8 mouse cellular contexts compared by ENCODE assay signal in genomic region chr13:51644829-51645789, GRCm38 (mm10). TPM values are rescaled to one million over a fixed set of nuclear protein-coding genes. Genes with fewer than 3 reads are reported as not detected.
A peak's percentile ranks its signal among the peaks of the same experiment; 100 is the strongest.
DNase-seq lines count a peak whose midpoint lies in the region; ATAC-seq and TF ChIP-seq lines count a peak whose summit lies in the region.

Gene Cks2, plus strand, starts transcription at chr13:51645232.

- TF ChIP-seq POLR2A in brain, embryonic 14.5 days (IDR thresholded peaks at IDR 0.05; ENCODE audit: borderline replicate concordance, extremely low read depth, insufficient read depth, insufficient read length, poor library complexity, severe bottlenecking), result peak; percentile 75; the same call in 1 of the 2 replicates
- peak; percentile 78; the same call in 1 of the 2 replicates for TF ChIP-seq POLR2A in liver, adult 2 months (IDR thresholded peaks at IDR 0.05; ENCODE audit: extremely low read depth, insufficient read depth, low read length)
- TF ChIP-seq POLR2A in myocyte (IDR thresholded peaks at IDR 0.05; ENCODE audit: insufficient read length, low read depth), result peak; percentile 72

- H3K79me3 ChIP-seq in C2C12 (ENCODE audit: low read depth), result peaks cover 46% of the 10 kb centered on the region

- H3K4me1 ChIP-seq in erythroblast, embryonic 14.5 days (ENCODE audit: control insufficient read depth), result peaks cover 46% of the 10 kb centered on the region
- peaks cover 16% of the 10 kb centered on the region for H3K4me1 ChIP-seq in heart, embryonic 11.5 days (ENCODE audit: control insufficient read depth, insufficient read depth, low read length)
- peaks cover 26% of the 10 kb centered on the region for H3K4me1 ChIP-seq in kidney, embryonic 16.5 days (ENCODE audit: insufficient read depth, low read length)
- peaks cover 2% of the 10 kb centered on the region for H3K4me1 ChIP-seq in liver, adult 2 months (ENCODE audit: control insufficient read depth, insufficient read depth, low read length)

- no peak for TF ChIP-seq CTCF in C2C12 (IDR thresholded peaks at IDR 0.05; ENCODE audit: control insufficient read depth, insufficient read depth, insufficient read length)
- no peak for TF ChIP-seq CTCF in brain, embryonic 14.5 days (IDR thresholded peaks at IDR 0.05; ENCODE audit: borderline replicate concordance, extremely low read depth, insufficient read depth, insufficient read length)
- no peak for TF ChIP-seq CTCF in liver, adult 2 months (IDR thresholded peaks at IDR 0.05; ENCODE audit: low read depth, low read length)

- H3K4me2 ChIP-seq in heart, embryonic 11.5 days, result peak within 1 kb of the TSS; percentile 71
- peak within 1 kb of the TSS; percentile 75 for H3K4me2 ChIP-seq in kidney, embryonic 16.5 days (replicated peaks; ENCODE audit: low read depth, low read length)
- peak within 1 kb of the TSS; percentile 89 for H3K4me2 ChIP-seq in myocyte (ENCODE audit: low read depth)

- H3ac ChIP-seq in C2C12 (ENCODE audit: control insufficient read depth, insufficient read length, low read depth) (peak within 1 kb of the TSS; percentile 96), myocyte (ENCODE audit: control insufficient read depth, insufficient read length) (peak within 1 kb of the TSS; percentile 28)

- peak; percentile 98 for ATAC-seq in heart, embryonic 11.5 days (replicated peaks; ENCODE audit: insufficient number of reproducible peaks, low FRiP score, low TSS enrichment)
- peak; percentile 97 for ATAC-seq in kidney, embryonic 16.5 days (ENCODE audit: low FRiP score, low TSS enrichment)

- peak within 1 kb of the TSS; percentile 90 for H3K9ac ChIP-seq in heart, embryonic 11.5 days (ENCODE audit: low read depth, low read length)
- peak within 1 kb of the TSS; percentile 83 for H3K9ac ChIP-seq in kidney, embryonic 16.5 days (replicated peaks; ENCODE audit: low read length)
- H3K9ac ChIP-seq in liver, adult 2 months (ENCODE audit: low read depth, low read length), result peak within 1 kb of the TSS; percentile 86

- peak; percentile 100 for DNase-seq in brain, embryonic 14.5 days (ENCODE audit: low read depth)
- peak; percentile 98 for DNase-seq in liver, adult 2 months (ENCODE audit: extremely low read depth, low read depth, low spot score)
- DNase-seq in splenic B cell, adult 2 months (ENCODE audit: low read depth, low spot score), result peak; percentile 98

- H3K9me3 ChIP-seq in erythroblast, embryonic 14.5 days (ENCODE audit: control insufficient read depth, low read length), result no peaks in the 10 kb centered on the region
- no peaks in the 10 kb centered on the region for H3K9me3 ChIP-seq in heart, embryonic 11.5 days (replicated peaks; ENCODE audit: control insufficient read depth, low read length)
- H3K9me3 ChIP-seq in kidney, embryonic 16.5 days (ENCODE audit: low read length), result no peaks in the 10 kb centered on the region

- peaks cover 51% of the 10 kb centered on the region for H3K79me2 ChIP-seq in C2C12 (ENCODE audit: control insufficient read depth, insufficient read depth)
- H3K79me2 ChIP-seq in liver, adult 2 months (ENCODE audit: control insufficient read depth, insufficient read depth, low read length), result no peaks in the 10 kb centered on the region; the same call in 1 of the 2 replicates
- peaks cover 50% of the 10 kb centered on the region for H3K79me2 ChIP-seq in myocyte (ENCODE audit: control insufficient read depth, insufficient read depth)

- under 1% methylated on average over 83 of the region's 83 CpGs for WGBS in heart, embryonic 11.5 days (ENCODE audit: insufficient replicate concordance)
- WGBS in kidney, embryonic 16.5 days, result under 1% methylated on average over 83 of the region's 83 CpGs
- WGBS in liver, adult 2 months, result under 1% methylated on average over 83 of the region's 83 CpGs

- no peaks in the 10 kb centered on the region for H3K27me3 ChIP-seq in C2C12 (ENCODE audit: control insufficient read depth, insufficient read depth, insufficient read length)
- H3K27me3 ChIP-seq in erythroblast, embryonic 14.5 days (ENCODE audit: control insufficient read depth), result no peaks in the 10 kb centered on the region
- H3K27me3 ChIP-seq in heart, embryonic 11.5 days (ENCODE audit: control insufficient read depth, insufficient read depth, low read length), result no peaks in the 10 kb centered on the region
- H3K27me3 ChIP-seq in kidney, embryonic 16.5 days (ENCODE audit: insufficient read depth, low read length), result no peaks in the 10 kb centered on the region
- H3K27me3 ChIP-seq in liver, adult 2 months (ENCODE audit: control insufficient read depth, insufficient read depth, low read length), result no peaks in the 10 kb centered on the region
- H3K27me3 ChIP-seq in myocyte (ENCODE audit: control insufficient read depth, insufficient read depth, insufficient read length), result no peaks in the 10 kb centered on the region
- no peaks in the 10 kb centered on the region for H3K27me3 ChIP-seq in splenic B cell, adult 2 months (ENCODE audit: control insufficient read depth, insufficient read depth, low read length, poor library complexity, severe bottlenecking)

- H3K4me3 ChIP-seq in C2C12 (ENCODE audit: insufficient read depth, poor library complexity, severe bottlenecking), result peak within 1 kb of the TSS; percentile 85
- peak within 1 kb of the TSS; percentile 87 for H3K4me3 ChIP-seq in erythroblast, embryonic 14.5 days (replicated peaks)
- H3K4me3 ChIP-seq in heart, embryonic 11.5 days (ENCODE audit: low read depth, low read length), result peak within 1 kb of the TSS; percentile 81
- H3K4me3 ChIP-seq in kidney, embryonic 16.5 days (ENCODE audit: low read length), result peak within 1 kb of the TSS; percentile 77
- peak within 1 kb of the TSS; percentile 82 for H3K4me3 ChIP-seq in liver, adult 2 months (ENCODE audit: insufficient read depth, low read depth, low read length)
- H3K4me3 ChIP-seq in myocyte, result peak within 1 kb of the TSS; percentile 98

- peak within 1 kb of the TSS; percentile 78 for H3K27ac ChIP-seq in heart, embryonic 11.5 days (ENCODE audit: low read depth, low read length)
- peak within 1 kb of the TSS; percentile 79 for H3K27ac ChIP-seq in kidney, embryonic 16.5 days (ENCODE audit: low read length)
- H3K27ac ChIP-seq in liver, adult 2 months (replicated peaks; ENCODE audit: insufficient read depth, low read depth, low read length), result peak within 1 kb of the TSS; percentile 92

- H3K36me3 ChIP-seq in C2C12 (ENCODE audit: control insufficient read depth, insufficient read depth) (peaks cover 18% of the 10 kb centered on the region), myocyte (ENCODE audit: control insufficient read depth, insufficient read depth) (no peaks in the 10 kb centered on the region)
- peaks cover 41% of the 10 kb centered on the region for H3K36me3 ChIP-seq in erythroblast, embryonic 14.5 days (ENCODE audit: control insufficient read depth)
- H3K36me3 ChIP-seq in heart, embryonic 11.5 days (ENCODE audit: control insufficient read depth, insufficient read depth, low read length), result no peaks in the 10 kb centered on the region
- no peaks in the 10 kb centered on the region for H3K36me3 ChIP-seq in kidney, embryonic 16.5 days (ENCODE audit: insufficient read depth, low read length)
- H3K36me3 ChIP-seq in liver, adult 2 months (ENCODE audit: control insufficient read depth, insufficient read depth, low read length), result peaks cover 2% of the 10 kb centered on the region; the same call in 1 of the 2 replicates
- H3K36me3 ChIP-seq in splenic B cell, adult 2 months (ENCODE audit: control insufficient read depth, insufficient read depth, low read length, poor library complexity, severe bottlenecking), result no peaks in the 10 kb centered on the region

TF ChIP-seq in C2C12, 6 proteins besides CTCF, POLR2A, EP300 and RAD21:
- TF ChIP-seq MYOG (IDR thresholded peaks at IDR 0.05; ENCODE audit: control insufficient read depth, extremely low read depth, insufficient read length) (no peak), MAX (IDR thresholded peaks at IDR 0.05) (peak; percentile 27), CEBPB (IDR thresholded peaks at IDR 0.05; ENCODE audit: low read depth) (no peak), FOSL1 (IDR thresholded peaks at IDR 0.05; ENCODE audit: insufficient read depth, low read length, poor library complexity, severe bottlenecking) (no peak), USF1 (IDR thresholded peaks at IDR 0.05; ENCODE audit: low read depth) (peak; percentile 15), MYOD1 (IDR thresholded peaks at IDR 0.05; ENCODE audit: control insufficient read depth, insufficient read length, low read depth) (no peak)

TF ChIP-seq in myocyte, 11 proteins besides CTCF, POLR2A, EP300 and RAD21:
- TF ChIP-seq MAX (IDR thresholded peaks at IDR 0.05; ENCODE audit: low read depth) (no peak), POLR2AphosphoS2 (IDR thresholded peaks at IDR 0.05; ENCODE audit: insufficient read length, low read depth) (peak; percentile 72), MYOG (IDR thresholded peaks at IDR 0.05; ENCODE audit: control insufficient read depth in 1 of 3, insufficient read depth in 1 of 3, insufficient read length in 2 of 3, low read depth in 2 of 3) (peak in 2 of 3 experiments; percentile 11 to 12), TCF3 (IDR thresholded peaks at IDR 0.05; ENCODE audit: insufficient read length, low read depth) (no peak), CEBPB (IDR thresholded peaks at IDR 0.05; ENCODE audit: insufficient read depth, poor library complexity, severe bottlenecking) (no peak), E2F4 (IDR thresholded peaks at IDR 0.05; ENCODE audit: insufficient read depth) (peak; percentile 87), REST (IDR thresholded peaks at IDR 0.05; ENCODE audit: insufficient read depth, insufficient read length) (peak; percentile 27), MYOD1 (IDR thresholded peaks at IDR 0.05; ENCODE audit: control insufficient read depth in 1 of 3, insufficient read length in 2 of 3, low read depth in 2 of 3) (peak in 2 of 3 experiments; percentile 11 to 49), SRF (IDR thresholded peaks at IDR 0.05; ENCODE audit: control insufficient read depth, insufficient read length, low read depth) (no peak), TCF12 (IDR thresholded peaks at IDR 0.05; ENCODE audit: insufficient read depth, poor library complexity, severe bottlenecking) (no peak), USF1 (IDR thresholded peaks at IDR 0.05; ENCODE audit: low read depth) (no peak)

RNA-seq across cellular contexts. Expression of gene Cks2, which starts in this region (rescaled TPM):
- polyA plus RNA-seq in C2C12 (2012; fragmentation: generic; extraction: Trizol) (167 TPM), myocyte (2012; fragmentation: generic; extraction: Trizol) (95.1 TPM)
- 47.5 and 103 TPM in 2 replicates for polyA plus RNA-seq in brain, embryonic 14.5 days (2012; rRNA removed)
- 22.5 and 45.8 TPM in 2 replicates for polyA plus RNA-seq in erythroblast, embryonic 14.5 days (2012)
- polyA plus RNA-seq in heart, embryonic 11.5 days (2014; fragmentation: Nextera tagmentation; extraction: Ambion mirVana), result 295 and 306 TPM in 2 replicates
- 348 and 370 TPM in 2 replicates for polyA plus RNA-seq in kidney, embryonic 16.5 days (2015; fragmentation: Nextera tagmentation; extraction: Ambion mirVana)
- total RNA-seq in liver, adult 2 months (2014; rRNA removed), result 32.4 and 38.0 TPM in 2 replicates
- 22.7 and 25.8 TPM in 2 replicates for polyA plus RNA-seq in liver, adult 2 months (2012; rRNA removed)

Comparison
In these comparisons a context has a peak if more than half of its experiments do, and no peak if none do; other contexts are left out.
1. Peak in every context shown above with its lines: DNase-seq, ATAC-seq, H3K4me3 ChIP-seq and H3K27ac ChIP-seq.